Mouse (Mus musculus) layer of hippocampus, adult 9-10 months (tissue): ENCODE measurements around the gene Rimbp2.

Experiments
- DNase-seq: peaks from one replicate; pipeline ENCODE4 v3.0.0; 2022; ENCODE audit warnings: low spot score

Gene Rimbp2

DNA sequence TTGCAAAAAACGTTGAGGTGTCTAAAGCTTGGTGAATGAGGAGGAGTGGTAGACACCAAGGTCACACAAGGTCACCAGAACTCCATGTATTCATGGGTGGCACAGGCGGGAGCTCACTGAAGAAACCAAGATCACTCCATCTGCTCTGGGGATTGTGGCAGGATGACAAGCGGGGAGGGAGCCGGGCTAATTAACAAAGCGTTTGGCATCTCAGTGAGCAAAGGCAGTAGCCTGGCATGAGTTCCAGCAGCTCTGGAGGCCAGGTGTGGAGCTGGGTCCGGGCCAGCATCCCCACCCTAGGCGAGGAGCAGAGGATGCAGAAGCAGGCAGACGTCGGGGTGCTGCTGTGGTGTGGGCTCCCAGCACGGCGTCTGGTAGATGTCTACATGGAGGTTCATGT, 108.3 kb downstream of the Rimbp2 start:
- DNase-seq: peak; percentile 59

DNA sequence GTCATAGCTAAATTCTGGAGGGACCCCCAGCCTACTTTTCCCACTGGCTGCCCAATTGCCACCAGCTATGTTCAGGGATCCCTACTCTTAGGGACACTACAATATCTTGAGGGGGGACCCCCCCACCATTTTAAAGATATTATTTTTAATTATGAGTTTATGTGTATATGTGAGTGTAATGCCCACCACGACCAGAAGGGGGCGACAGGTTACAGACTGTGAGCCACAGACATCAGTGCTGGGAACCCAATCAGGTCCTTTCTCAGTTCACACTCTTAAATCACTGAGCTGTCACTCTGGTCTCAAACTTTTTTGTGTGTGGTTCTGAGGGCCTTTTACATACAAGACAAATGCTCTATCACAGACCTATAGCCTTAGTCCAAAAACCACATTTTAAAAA, 109.3 kb downstream of the Rimbp2 start:
- DNase-seq: no peak

DNA sequence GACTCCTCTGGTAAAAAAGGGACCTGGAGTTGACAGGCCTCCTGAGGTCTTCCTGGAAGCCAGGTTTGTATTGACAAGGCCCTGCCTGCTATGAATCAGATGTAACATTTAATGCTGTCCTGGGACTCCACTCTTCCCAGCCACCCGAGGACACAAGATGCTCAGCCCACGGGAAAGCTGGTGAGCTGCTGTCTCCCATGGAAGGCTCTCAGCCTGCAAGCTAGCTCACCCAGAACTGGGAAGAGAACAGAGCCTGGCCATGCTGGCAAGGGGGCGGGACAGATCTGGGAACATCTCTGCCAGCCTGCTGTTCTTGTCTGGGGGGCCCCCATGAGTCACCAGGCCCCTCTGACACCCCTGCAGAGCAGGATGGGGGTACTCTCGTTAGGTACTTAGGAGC, 111.7 kb downstream of the Rimbp2 start:
- DNase-seq: peak; percentile 71

DNA sequence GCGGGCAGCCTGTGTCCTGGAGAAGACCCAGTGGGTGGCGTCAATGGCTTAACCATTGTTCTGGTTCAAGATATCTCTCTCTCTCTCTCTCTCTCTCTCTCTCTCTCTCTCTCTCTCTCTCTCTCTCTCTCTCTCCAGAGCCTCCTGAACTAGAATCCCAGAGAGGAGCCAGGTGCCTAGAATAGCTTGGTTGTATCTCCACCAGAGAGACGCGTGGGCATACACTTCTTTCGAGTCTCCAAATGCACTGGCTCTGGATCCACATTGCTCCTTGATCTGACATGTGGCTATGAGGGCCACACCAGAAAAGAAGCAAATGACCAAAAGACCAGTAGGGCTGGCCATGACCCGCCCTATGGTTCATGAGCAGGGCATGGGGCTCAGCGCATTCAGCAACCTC, 116.2 kb downstream of the Rimbp2 start:
- no peak for DNase-seq

DNA sequence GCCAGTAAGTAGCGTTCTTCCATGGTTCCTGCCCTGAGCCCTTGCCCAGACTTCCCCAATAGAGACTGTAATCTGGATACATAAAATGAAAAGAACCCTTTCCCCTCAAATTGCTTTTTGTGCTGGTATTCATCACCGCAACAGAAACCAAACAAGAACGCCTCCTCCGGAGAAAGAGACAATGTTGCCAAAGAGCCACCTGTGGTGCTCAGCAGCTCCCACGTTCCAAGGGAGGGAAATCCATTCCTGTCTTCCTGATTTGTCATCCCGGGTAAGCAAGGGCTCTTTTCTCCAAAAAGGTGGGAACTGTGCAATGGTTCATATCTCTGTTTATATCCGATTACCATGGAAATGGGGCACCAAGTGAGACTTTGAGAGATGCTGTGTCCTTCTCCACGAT, 119.2 kb downstream of the Rimbp2 start:
- no peak for DNase-seq

DNA sequence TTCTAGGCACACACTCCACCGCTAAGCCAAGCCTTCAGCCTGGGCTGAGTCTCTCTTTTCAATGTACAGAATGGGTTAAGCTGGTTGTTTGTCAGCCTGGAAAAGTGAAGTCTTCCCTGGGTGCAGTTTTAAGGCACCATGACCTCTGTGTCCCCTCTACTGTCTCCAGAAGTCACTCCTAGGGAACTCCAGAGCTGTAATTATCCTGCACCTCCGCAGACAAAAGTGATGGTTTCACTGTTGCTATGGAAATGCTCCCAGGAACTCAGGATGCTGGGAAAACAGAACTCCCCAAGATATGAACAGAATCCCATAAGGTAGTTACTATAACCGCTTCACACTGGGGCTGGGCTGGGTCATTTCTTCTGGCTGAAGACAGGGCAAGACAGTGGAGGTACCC, 130.4 kb downstream of the Rimbp2 start:
- DNase-seq: no peak

DNA sequence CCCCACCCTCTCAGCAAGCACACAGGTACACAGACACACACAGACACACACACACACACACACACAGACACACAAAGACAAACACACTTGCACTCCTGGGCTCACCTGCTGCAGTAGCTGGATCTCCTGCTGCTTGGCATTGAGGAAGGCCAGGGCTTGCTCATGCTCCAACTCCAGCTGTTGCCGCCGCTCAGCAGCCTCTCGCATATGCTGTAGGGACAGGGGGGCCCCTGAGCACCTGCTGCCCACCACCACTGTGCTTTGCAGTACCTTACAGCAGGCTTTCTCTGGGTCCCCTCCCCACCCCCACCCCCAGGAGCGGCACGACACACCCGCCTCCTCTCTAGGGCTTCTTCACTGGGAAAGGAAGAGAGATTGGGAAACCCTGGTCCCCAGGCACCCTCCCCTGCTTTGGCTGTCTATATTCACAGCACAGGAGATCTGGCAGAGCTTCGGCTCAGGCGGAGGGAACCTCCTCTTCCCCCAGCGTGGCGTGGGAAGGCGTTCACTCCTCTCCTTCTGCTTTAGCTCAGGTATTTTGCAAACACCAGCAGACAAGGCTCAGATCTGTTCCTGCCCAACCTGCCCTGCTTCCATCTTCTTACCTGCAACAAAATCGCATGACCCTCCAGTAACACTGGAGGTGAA, 133.5 kb downstream of the Rimbp2 start:
- DNase-seq: no peak

DNA sequence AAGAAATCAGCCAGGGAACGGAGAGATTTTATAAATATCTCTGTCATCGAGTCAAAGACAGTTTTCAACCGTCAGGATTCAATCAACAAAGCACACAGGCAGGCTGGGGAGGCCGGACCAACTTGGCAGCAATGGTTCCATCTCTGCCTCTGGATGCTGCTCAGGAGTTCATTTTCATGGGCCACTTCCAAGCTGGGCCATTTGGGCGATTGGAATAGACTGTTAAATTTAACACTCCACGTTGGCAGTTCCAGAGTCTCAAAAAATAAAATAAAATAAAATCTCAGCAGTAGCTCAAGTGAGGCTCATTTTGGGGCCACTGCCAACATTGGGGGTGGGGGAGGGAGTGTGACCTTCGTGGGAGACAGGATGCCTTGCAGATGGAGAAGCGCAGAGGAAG, 137.7 kb downstream of the Rimbp2 start:
- no peak for DNase-seq

DNA sequence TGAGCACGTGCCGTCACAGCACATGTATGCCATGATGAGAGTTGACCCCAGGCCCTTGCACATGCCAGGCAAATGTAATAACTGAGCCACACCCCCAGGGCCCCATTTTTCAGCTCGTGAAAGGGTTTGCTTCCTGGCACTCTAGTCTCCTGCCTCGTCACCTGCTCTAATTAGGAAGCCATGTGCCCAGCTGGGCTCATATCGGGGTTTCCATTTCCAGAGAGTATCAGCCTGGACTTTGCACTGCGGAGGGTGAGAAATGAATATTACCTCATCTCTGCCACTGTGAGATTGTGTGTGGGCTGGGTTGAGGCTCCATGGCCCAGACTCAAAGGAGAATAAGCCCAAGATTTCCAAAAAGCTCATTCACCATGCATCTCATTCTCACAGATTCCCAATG, 138.2 kb downstream of the Rimbp2 start:
- no peak for DNase-seq

DNA sequence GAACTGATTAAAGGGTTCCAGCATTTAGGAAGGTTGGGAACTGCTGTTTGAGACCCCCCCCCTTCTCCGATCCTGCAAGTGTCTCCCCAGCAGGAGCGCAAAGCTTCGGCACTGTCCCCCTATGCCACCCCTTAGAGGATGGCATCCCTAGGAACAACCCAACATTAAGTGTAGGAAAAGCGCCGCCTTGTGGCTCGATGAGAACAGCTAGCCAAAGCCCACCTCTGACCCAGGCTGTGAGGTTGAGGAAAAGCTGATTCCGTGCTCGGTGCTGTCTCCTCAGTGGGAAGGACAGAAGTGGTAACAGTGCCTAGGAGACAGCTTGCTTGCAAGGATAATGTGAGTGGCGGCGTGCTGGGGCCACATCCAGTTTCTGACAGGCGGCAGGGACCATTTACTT, 140.2 kb downstream of the Rimbp2 start:
- no peak for DNase-seq

DNA sequence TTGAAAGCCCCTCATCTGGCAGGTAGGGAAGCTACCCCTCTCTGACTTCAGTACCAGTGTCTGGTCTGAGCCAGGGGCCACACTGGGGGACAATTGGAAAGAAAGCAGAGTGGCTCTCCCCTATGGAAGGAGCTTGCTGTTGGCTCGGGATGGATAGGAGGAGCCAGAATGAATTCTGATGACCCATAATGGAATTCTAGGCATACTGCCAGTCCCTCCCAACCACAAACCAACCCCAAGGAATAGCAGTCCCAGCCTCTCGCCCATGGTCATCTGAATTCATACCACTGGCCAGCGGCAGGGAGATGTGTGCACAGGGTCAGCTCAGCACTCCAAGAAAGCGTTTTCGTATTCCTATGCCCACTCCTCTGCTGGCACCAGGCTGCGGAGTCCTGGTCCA, 141.9 kb downstream of the Rimbp2 start:
- DNase-seq: no peak

DNA sequence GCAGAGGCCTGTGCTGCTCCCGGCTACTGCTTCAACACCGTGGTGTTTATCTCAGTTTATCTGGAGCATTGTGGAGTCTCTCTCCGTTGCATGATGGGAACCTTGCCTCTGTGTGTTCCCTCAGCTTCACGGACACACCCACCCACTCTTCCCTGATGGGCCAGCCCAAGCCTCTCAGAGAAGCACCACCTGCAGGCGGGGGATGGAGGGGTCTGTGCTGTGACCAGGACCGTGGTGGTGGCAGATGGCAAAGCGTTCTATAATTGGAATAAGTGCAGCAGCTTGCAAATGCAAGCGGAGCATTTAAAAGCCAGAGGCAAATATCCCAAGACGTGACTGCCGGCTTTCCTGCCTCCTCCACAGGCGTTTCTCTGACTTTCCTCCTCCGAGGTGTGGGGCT, 143.3 kb downstream of the Rimbp2 start:
- peak; percentile 67 for DNase-seq

DNA sequence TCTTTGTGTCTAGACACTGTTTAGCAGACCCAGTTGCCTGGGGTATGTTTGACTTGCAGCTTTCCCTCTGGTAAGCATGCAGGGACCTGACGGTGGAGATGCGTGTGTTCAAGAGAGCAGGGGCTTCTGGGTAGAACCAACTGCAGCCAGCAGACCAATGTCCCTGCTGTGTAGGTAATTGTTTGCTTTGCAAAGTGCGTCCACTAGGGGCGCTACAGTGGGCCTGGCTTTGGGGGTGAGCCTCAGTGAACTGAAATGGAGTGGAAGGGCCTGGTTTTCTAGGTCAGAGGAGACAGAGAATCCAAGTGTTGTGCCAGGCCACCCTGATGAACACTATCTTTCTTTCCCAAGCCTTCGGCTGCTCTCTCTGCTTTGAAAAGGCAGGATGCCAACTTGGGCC, 143.9 kb downstream of the Rimbp2 start:
- DNase-seq: no peak

DNA sequence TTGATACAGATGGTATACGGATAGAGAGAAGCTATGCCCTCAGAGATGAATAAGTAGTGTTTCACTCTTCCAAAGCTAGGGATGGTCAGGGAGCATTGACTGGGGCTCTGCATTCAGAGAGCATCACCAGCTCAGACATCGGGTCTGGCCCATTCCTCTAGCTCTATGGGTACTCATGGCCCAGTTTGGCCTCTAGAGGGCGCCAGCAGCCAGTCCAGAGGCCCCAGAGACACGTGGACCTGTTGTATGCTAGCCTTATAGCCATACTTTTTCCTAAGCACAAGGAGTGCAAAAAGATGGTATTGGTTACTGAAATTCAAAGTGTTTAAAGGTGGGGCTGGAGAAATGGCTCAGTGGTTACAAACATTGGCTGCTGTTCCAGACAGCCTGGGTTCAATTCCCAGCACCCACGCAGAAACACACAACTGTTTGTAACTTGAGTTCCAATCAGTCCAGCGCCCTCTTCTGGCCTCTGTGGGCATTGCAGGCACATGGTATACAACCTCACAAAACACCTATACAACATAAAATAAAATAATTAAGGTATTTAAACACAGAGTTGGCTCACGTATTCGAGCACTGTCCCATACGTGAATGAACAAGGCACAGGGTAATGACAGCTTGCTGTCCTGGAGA, 144.6 kb downstream of the Rimbp2 start:
- no peak for DNase-seq

DNA sequence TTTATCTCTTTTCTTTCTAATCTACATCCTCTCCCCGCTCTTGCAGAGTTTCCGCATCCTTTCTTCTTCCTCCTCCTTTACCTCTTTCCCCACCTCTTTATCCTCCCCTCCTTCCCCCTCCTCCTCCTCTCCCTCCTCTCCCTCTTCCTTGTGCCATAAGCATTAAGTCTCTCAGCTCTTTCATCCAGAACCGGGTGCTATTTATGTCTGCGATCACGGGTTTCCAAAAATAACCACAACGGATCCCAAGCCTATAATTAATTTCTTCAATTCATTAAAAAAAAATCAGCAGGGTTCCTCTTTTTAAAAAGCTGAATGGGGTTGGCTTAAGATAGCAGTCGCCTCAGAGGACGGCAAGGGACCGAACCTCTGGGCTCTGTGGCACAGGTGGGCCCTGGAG, 145.9 kb downstream of the Rimbp2 start:
- DNase-seq: no peak

DNA sequence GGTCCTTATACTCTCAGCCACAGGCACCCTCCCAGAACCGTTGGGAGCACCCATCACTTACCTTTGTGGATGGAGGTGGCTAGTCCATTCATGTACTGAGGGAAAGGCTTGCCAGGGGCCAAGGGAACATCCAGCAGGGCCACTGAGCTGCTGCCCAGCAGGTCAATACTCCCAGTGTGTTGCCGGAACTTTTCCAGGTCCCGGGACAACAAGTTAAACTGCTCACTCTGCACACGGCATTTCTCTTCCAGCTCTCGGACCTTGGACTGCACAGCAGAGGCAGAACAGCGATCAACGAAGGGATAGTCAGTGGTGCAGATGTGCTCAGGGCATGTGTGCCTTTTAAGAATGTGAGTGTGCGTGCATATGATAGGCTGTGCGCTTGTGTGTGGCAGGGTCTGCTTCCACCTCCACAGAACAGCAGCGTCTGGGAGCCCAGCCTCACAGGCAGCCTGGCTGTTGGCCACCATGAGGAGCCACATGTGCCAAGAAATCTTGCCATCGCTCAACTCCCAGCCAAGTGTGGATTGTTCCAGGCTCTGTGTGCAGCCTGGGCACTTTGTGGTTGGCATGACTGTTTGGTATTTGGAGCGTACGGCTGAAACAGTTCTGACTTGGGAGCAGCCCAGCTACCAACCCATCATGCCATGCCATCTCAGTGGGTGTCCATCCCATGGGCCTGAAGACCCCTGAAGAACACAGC, 146.8 kb downstream of the Rimbp2 start:
- DNase-seq: peak; percentile 62

DNA sequence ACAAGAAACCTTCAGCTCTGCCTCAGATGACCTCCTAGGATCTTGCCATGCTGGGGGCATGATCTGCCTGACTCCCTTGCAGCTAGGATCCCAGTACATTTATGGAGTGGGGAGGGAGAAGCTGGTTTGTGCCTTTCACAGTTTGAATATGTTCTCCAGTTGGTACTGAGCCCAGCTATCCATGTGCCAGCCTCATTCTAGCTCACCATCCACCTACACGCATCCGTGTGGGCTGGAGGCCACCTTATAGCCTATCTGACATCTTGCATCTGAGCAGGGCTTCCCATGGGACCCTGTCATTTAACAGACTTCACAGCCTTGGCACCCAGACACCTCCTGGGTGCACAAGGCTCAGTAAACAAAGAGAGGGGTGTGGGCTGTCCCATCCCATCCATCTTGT, 148.2 kb downstream of the Rimbp2 start:
- no peak for DNase-seq

DNA sequence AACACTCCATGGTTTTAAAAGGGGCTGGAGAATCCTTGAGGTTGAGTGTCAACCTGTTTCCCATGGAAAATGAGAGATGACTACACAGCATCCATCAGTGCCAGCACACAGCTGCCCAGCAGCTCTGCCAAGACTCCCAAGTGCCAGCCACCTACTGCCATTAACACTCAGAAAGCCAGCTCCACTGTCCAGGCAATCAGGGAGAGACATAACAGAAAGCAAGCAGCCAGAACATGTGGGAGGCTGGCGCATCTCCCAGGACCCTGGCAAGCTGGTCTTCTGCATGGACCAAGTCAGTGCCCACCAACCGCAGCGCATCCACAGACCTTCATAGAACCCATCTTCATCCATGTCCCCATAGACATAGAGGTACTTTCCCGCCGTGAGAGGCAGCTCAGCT, 152.7 kb downstream of the Rimbp2 start:
- no peak for DNase-seq

DNA sequence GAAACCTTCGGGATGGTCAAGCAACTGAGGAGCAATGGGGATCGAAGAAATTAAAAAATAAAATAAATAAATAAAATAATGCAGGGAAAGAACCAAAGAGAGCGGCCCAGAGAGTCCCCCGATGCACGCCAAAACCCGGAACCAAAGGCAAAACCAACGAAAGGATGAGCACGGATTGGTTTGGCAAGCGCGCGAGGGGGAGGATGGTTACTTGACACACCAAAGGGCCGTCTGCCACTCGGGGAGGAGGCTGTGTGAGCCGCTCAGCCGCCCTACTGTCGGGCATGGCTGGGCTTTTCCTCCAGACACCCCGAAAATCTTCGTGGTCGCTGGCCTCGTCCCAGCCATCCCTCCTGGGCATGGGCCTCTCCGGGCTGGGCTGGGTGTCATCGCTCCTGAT, 171.7 kb downstream of the Rimbp2 start:
- DNase-seq: no peak

DNA sequence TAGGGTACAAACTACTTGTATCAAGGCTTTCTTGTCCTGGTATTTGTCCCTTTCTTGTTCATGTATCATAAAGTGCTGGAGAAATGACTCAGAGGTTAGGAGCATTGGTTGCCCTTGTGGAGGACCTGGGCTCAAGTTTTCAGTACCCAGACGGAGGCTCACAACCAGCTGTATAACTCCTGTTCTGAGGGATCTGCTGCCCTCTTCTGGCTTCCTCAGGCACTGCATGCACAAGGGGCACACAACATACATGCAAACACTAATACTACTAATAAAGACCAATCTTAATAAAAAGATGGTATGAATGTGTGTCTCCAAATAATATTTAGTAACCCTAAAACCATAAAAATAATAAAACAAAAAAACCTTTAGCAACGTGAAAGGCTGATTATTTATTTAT, 176.9 kb downstream of the Rimbp2 start:
- no peak for DNase-seq

DNA sequence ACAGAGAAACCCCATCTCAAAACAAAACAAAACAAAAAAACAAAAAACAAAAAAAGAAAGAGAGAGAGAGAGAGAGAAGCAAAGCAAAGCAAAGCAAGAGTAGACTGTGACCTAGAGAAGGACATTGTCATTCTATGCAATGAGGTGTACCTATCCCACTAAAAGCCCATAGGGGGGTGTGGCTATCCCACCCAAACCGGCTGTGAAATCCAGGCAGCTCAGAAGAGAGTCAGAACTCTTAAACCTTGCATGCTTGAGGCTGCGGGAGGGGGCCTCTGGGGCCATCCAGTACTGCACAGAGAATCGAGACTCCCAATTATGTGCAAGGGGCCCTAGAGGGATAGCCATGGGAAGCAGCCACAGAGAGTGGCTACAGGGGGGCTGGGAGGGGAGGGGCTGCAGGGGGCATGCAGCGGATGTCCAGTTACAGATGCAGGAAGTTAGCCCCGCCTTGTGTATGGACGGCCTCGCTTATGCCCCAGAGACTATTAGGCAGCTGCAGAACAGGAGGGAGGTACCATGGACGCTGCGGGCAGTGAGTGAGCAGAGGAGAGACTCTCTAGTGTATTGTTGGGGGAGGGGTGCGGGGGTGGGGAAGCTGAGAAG, 184.2 kb downstream of the Rimbp2 start:
- DNase-seq: no peak

DNA sequence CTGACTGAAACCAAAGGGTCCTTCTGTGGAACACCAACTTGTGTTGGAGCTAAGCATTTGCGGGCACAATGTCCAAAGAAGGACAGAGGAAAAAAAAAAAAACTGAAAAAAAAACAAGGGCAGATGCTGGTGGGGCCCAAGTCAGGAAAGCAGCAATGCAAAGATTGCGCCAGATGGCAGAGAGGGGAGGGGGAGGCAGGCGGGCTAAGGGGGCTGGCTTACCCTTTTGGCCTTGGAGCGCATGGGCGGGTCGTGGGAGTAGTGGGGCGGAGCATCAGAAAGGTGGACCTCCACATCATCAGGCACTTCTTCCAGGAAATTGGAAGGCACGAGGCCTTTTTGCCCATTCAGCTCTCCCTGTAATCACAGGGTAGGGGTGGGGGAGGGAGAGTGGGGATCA, 192.2 kb downstream of the Rimbp2 start:
- no peak for DNase-seq

DNA sequence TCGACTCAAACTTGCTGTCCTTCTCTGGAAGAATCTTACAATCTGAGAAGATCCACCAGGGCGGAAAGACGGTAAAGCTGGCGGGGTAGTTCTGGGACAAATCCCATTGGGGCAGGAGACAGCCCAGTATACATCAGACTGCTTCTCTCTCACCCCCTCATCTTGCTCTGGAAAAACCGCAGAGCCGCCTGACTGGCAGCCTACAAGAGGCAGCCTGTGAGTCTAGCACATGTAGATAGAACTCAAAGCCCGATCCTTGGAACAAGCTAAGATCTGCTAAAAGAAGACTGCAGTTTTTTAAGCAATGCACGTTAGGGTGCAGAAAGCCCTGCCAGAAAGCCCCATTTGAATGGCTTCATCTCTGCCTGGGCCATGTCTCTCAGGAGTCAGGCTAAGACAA, 207.0 kb downstream of the Rimbp2 start:
- no peak for DNase-seq
